Mouse (Mus musculus): ENCODE results near the gene Tubg2.

GRCm38 (mm10) chr11:101193076-101193475 lies 37.4 kb downstream of the Tubg2 start:
- TF ChIP-seq POLR2A (IDR thresholded peaks at IDR 0.05; ENCODE audit: control insufficient read depth, low read depth, low read length) (no peak), CTCF (IDR thresholded peaks at IDR 0.05; ENCODE audit: control insufficient read depth, insufficient read depth, insufficient replicate concordance, low read depth, low read length) (no peak)

Data from testis, adult 2 months (tissue).